Mouse (Mus musculus) gastrocnemius, postnatal 36 days (tissue): ENCODE data around the gene Sorcs1. TPM values are rescaled to one million over a fixed set of nuclear protein-coding genes. Genes with fewer than 3 reads are reported as not detected.

Experiments
- DNase-seq, 2 experiments: peaks; one replicate each; pipeline ENCODE4 v3.0.0; 2022
- intact Hi-C: fragments of 180-260 bp; cut with DNase I; formaldehyde crosslinking; loops from one replicate; pipeline ENCODE4 v1.15.1; 2025
- long read RNA-seq, 2 experiments: library from polyadenylated mRNA; stranded (forward); transcript quantifications; one replicate each; pipeline ENCODE4 v2.0.0; 2021
- total RNA-seq, 2 experiments: library from RNA; stranded (reverse); gene quantifications; 2 replicates each; pipeline ENCODE4 v1.2.3; 2021

Gene Sorcs1
- 1 to 10 TPM in 1 of 2 experiments, under 1 TPM in 1; 0.74 to 1.6 TPM for total RNA-seq
- long read RNA-seq, experiment 1, partial matches to known transcripts, result 1 of 3 reads
- long read RNA-seq, experiment 1, other reads (novel, unspliced or antisense), result 2 of 3 reads
- long read RNA-seq, experiment 2, result 0 reads

DNA sequence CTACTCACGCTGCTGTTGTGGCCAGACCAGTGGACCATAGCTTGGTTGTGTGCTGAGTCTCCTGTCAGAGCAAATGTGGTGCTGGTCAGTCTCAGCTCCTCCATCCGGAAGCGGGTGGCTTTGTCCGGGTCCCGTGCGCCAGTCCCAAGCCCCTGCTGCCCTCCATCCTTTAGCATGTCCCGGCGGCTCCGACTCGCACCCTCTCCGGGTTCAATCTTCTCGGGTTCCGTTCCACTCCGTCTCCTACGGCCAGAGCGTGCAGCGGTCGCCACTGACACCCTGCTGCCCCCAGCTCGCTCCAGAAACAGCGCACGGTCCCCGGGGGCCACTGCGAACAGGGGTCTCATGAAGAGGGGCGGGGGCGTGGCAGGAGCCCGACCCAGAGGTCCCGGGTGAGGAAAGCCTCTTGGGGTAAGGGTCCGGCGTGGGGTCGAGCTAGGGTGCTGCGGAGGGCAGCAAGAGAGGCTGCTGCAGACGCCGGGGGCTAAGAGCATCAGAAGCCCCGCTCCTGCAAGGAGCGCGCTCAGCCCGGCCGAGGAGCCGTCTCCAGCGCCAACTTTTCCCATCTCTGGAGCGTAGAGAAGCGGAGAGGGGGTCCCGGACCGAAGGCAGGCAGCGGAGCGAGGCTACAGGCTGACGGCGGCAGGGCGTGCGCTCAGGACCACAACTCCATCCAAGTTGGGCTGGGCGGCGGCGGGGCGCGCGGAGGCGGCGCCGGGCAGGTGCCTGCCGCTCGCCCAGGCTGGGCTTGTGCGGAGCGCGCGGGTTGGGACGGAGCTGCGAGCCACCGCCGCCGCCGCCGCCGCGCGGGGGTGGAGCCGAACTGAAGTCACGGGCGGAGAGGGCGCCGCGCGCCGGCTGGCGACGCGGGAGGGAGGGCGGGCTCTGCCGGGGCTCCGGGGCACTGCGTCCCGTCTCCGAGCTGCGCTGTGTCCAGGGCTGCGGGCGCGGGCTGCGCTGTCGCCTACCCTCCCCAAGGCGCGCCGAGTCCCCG, at the start of gene Sorcs1:
Gene Sorcs1 (minus strand): TSS at position 744 of the 994 bp plus-strand sequence.
- intact Hi-C loops, result no loop called here
- DNase-seq, result no peak

- no peak for DNase-seq
- intact Hi-C loops, result no loop called here
Measured at GRCm38 (mm10) chr19:50683277-50683676, 4.8 kb upstream of the Sorcs1 start.

DNA sequence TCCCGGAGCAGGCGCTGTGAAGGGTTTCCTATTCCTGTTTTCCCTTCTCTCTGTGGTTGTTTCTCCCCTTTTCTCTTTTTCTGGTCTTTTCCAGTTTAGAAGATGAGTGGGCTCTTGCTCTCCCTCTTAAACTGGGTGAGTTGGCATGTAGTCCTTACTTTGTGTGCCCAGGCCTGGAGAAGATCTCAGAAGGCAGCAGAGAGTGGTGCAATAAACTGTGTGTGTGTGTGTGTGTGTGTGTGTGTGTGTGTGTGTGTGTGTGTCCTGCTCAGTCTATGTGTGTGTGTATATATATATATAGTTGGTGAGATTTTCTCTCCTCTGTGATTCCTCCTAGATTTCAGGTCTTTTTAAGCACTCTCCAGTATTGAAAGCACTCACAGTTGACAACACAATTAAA, 500 bp upstream of the Sorcs1 start:
- no peak for DNase-seq
- intact Hi-C loops, result no loop called here

- DNase-seq, result no peak
- intact Hi-C loops, result no loop called here
Measured at GRCm38 (mm10) chr19:50676578-50677524, 1.6 kb downstream of the Sorcs1 start.

DNA sequence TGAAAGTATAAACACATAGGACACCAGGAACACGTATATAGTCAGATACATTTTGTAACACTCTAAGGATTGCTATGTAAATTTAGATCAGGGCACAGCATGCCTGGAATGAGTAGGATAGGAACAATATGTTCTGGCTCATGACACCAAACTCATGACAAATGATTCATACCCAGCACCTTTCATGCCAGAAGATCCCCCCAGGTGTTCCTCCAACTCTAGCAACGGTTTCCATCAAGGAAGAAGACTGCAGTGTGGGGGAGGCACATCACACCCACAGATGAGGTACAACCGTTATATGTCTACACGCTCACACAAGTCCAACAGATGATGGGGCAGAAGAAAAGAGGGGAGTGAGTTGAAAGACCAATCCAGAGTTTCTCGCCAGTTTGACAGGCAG, 3.5 kb downstream of the Sorcs1 start:
- intact Hi-C loops, result no loop called here
- no peak for DNase-seq

DNA sequence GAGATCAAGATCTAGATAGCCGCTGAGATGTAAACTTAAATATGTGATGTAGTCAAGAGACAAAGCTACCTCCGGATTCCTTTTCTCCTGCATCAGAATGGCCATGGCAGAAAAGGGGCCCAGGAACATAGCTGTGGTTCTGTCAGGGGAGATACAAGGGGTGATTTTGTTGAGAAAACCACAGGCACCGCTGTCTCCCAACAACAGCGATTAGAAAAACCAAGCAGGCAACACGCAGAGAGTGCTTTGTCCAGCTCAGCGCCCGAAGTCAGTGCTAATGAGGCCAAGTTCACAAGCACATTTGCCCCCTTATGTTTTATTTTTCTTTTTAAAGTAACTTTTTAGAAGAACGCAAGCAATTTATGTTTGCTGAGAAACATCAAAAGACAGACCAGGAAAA, 10.9 kb downstream of the Sorcs1 start:
- intact Hi-C loops, result no loop called here

DNA sequence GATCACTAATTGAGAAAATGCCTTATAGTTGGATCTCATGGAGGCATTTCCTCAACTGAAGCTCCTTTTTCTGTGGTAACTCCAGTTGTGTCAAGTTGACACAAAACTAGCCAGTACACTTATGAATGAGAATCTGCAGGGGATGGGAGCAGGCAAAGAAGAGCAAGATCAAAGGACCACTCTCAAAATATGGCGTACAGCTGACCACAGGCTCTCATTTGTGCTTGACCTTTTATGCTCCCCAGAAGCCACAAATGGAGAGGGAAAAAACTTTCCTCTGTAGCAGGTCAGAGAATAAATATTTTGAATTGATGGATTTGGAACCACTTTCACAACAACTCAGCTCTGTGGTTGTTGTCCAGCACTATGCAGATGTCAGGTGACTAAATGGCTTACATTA, 14.1 kb downstream of the Sorcs1 start:
- no peak for DNase-seq
- intact Hi-C loops, result no loop called here

More for the DNA sequence above, 10.9 kb downstream of the Sorcs1 start:
- no peak for DNase-seq

DNA sequence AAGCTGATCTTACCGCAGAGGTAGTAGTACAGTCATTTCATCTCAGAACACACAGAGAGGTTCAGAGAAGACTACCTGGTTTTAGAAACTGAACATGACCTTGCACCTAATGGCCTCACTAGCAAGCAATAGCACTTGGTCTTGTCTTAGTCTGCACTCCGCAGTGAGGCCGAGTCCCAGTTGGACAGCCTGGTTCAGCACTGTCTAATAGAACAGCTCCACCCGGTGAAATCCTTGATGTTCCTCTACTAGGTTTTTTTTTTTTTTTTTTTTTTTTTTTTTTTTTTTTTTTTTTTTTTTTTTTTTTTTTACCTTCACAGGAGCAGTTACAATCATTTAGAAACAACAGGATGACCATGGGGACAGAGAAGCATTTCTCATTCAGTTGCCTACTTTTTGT, 19.3 kb downstream of the Sorcs1 start:
- intact Hi-C loops, result no loop called here
- DNase-seq, result no peak

DNA sequence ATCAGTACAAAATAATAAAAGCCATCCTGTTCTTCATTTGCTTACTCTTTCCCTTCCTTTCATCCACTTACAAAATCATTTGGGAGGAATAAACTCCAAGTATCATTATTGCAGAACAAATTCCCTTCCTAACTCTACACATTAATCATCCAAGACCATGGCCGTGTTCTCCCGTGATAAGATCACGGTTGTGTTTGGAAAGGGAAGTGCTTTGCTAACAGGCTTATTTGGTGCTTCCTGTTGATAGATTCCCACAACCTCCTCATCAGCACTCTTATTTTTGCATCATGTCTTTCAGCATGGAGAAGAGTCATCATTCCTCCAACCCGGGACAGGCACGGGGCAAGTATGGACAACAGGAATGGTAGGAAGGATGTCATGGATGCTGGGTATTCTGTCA, 25.7 kb downstream of the Sorcs1 start:
- intact Hi-C loops, result no loop called here
- DNase-seq, result no peak

GRCm38 (mm10) chr19:50643836-50644235, 34.6 kb downstream of the Sorcs1 start:
- DNase-seq, result no peak
- intact Hi-C loops, result no loop called here

DNA sequence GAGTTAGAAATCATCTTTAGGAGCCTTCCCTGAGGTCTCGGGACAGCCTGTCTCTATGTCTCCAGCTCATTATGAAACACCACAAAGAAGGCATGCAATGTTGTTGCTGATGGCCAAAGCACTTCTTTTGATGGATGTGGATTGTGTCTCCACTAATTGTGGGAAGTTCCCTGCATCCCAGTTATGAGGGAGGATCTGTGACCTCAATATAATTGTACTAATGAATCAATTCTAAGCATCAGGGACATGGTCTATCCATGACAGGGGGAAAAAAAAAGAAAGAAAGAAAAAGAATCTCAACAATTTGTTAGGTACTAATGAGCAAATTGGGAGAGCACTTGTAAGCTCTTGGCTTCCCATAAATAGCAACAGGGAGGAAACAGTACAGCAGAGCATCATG, 36.3 kb downstream of the Sorcs1 start:
- intact Hi-C loops, result no loop called here

DNA sequence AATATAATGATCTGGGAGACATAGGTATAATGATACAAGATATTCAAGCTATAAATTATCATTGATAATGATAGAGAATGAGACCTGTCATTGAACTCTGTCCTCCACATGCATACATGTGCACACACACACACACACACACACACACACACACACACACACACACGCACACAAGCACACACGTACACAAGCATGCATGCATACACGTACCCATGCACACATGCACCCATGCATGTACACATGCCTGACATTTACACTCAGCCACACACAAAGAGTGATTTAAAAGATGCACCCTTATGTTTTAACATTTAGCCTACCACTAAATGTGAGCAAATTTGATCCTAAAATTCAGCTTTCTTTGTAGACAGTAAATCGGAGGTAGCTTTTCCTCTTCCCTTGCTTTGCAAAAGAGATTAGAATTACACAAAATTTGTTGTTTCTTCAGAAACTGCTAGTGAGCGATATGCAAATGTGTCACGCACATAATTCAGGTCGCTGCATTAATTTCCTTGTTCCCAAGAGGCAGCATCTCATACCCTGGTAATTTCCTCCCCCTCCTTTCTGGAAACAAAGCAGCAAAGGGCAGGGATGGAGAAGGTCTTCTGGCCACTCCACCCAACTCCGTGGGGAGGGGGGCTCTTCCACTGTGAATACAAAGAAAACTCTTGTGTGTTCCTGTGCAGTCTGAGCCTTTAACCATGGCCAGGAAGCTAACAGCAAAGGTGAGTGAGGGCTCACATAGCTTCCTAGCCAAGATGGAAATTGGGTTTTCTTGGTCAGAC, 38.0 kb downstream of the Sorcs1 start:
- intact Hi-C loops, result no loop called here

More for the DNA sequence above, 36.3 kb downstream of the Sorcs1 start:
- DNase-seq, result no peak

DNA sequence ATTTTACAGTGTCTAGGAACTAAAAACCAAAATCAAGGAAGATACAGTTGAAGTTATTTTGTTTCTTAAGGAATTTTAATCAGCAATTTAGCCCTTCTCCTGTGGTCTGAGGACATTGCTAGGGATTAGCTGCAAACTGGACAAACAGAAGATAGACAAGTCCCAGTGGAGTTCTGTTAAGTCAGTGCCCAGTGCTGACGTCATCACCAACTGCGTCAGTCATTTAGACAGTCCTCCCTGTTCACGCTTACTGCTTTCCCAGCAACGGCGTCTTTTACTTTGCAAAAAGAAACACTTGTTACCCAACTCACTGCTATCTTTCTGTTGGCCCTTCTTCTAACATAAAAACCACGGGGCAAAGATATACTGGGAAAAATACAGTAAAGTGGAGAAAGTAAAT, 40.3 kb downstream of the Sorcs1 start:
- intact Hi-C loops, result no loop called here

More for the DNA sequence above, 38.0 kb downstream of the Sorcs1 start:
- DNase-seq, result no peak

DNA sequence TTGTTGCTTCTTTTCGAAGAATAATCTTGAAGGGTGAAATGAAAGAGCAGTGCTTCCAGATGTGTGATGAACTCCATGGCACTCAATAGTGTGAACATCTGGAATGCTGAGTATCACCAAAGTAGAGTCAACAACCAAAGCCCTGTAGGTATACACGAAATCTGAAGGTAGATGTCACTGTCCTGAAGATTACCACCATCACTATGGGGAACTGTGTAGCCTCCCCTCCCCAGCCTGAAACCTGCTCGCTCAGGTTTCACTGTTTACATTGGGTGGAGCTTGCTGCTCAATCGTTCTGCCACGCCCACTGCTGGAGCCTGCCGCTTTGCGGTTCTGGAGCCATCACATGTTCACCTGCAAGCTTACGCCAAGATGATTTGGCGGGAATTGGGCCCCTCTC, 64.4 kb downstream of the Sorcs1 start:
- intact Hi-C loops, result no loop called here
- DNase-seq, result no peak

More for the DNA sequence above, 40.3 kb downstream of the Sorcs1 start:
- no peak for DNase-seq

GRCm38 (mm10) chr19:50611619-50612018, 66.8 kb downstream of the Sorcs1 start:
- DNase-seq, result no peak
- intact Hi-C loops, result no loop called here

- intact Hi-C loops, result no loop called here
- DNase-seq, result no peak
Measured at GRCm38 (mm10) chr19:50603882-50604281, 74.6 kb downstream of the Sorcs1 start.

- no peak for DNase-seq
- intact Hi-C loops, result no loop called here
Measured at GRCm38 (mm10) chr19:50603380-50603779, 75.1 kb downstream of the Sorcs1 start.

GRCm38 (mm10) chr19:50597300-50597699, 81.1 kb downstream of the Sorcs1 start:
- intact Hi-C loops, result no loop called here
- DNase-seq, result no peak

GRCm38 (mm10) chr19:50586182-50586581, 92.3 kb downstream of the Sorcs1 start:
- intact Hi-C loops, result no loop called here
- DNase-seq, result no peak

DNA sequence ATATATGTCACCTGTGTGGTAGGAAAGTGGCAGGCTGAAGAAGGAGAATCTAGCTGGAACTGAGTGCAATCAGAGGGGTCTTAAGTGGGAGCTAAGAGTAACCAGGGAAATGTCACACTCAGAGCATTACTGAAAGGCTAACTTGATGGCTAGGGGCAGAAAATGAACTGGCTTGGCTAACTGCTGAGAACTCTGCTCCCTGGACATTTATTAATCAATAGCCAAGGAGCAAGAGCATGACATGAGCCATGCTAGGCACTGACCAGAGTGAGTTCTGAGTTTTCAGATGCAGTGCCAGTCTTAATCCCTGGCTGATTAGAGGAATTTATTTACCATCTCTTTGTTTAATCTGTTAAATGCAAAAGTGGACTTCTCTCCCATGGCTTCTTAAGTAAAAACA, 95.5 kb downstream of the Sorcs1 start:
- intact Hi-C loops, result no loop called here

More for the DNA sequence above, 95.5 kb downstream of the Sorcs1 start:
- DNase-seq, result no peak
